ENCODE assay signal across 1 mouse cellular context in the genomic region with DNA sequence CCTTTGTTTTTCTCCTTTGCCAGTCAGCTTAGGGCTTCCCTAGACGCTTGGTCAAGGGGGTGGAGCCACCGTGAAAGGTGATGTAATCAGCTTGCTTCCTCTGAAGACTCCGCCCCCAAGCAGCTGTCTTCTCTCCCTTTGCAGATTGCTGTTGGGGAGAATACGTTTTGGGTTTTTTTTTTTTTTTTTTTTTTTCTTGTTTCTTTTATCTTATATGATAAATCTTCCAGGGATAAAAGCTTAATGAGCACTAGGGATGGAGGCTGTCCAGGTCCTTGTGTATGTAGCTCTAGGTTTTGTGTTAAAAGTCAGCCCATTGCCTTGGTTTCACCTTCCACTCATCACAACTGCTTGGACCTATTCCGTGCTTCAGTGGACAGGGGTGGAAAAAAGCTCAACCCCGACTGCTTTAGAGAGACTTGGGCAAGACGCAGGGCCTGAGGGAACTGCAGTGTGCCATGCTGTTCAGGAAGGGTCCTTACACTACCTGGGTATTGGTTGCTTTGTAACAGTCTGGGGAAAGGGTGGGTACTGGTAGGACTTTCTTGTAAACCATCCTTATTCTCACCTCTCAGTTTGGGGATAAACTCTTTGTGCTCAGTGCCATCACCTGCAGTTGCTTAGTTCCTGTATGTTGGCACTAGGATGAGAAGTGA.
TF ChIP-seq lines count a peak whose summit lies in the region.

No protein-coding gene starts in this region.

TF ChIP-seq in CH12.LX, 34 proteins besides CTCF, POLR2A, EP300 and RAD21:
- peak; percentile 61 for TF ChIP-seq ETS1 (conservative IDR thresholded peaks at IDR 0.05; ENCODE audit: low read depth, low read length)
- peak; percentile 8; the same call in 1 of the 2 replicates for TF ChIP-seq NELFE (IDR thresholded peaks at IDR 0.05; ENCODE audit: low read depth, low read length)
- peak; percentile 90 for TF ChIP-seq ZNF384 (IDR thresholded peaks at IDR 0.05; ENCODE audit: low read depth, low read length)
- 0 out of 2 replicates have a peak, but pooled peaks have one; percentile 14 for TF ChIP-seq E2F4 (IDR thresholded peaks at IDR 0.05; ENCODE audit: insufficient replicate concordance, low read depth, low read length)
- 0 out of 2 replicates have a peak, but pooled peaks have one; percentile 41 for TF ChIP-seq NRF1 (IDR thresholded peaks at IDR 0.05; ENCODE audit: low read depth, low read length)
- TF ChIP-seq USF2 (conservative IDR thresholded peaks at IDR 0.05; ENCODE audit: low read depth, low read length): no peak
- no peak for TF ChIP-seq MYC (IDR thresholded peaks at IDR 0.05; ENCODE audit: low read depth, low read length)
- peak; percentile 91 for TF ChIP-seq SIN3A (IDR thresholded peaks at IDR 0.05; ENCODE audit: low read length)
- TF ChIP-seq JUND (conservative IDR thresholded peaks at IDR 0.05; ENCODE audit: low read depth, low read length): peak; percentile 65
- no peak; the same call in none of the 2 replicates for TF ChIP-seq CHD1 (IDR thresholded peaks at IDR 0.05; ENCODE audit: low read depth, low read length)
- no peak for TF ChIP-seq TBP (conservative IDR thresholded peaks at IDR 0.05; ENCODE audit: low read depth, low read length)
- TF ChIP-seq TCF12 (IDR thresholded peaks at IDR 0.05; ENCODE audit: low read depth, low read length): peak; percentile 54; the same call in 1 of the 2 replicates
- TF ChIP-seq MXI1 (IDR thresholded peaks at IDR 0.05; ENCODE audit: low read depth, low read length): peak; percentile 8; the same call in 1 of the 2 replicates
- TF ChIP-seq POLR2AphosphoS2 (IDR thresholded peaks at IDR 0.05; ENCODE audit: low read depth, low read length): peak; percentile 89
- peak; percentile 70; the same call in 1 of the 2 replicates for TF ChIP-seq ZMIZ1 (IDR thresholded peaks at IDR 0.05; ENCODE audit: low read depth, low read length)
- TF ChIP-seq JUN (IDR thresholded peaks at IDR 0.05; ENCODE audit: insufficient read depth, low read depth, low read length): peak; percentile 65
- TF ChIP-seq MAZ (IDR thresholded peaks at IDR 0.05; ENCODE audit: low read depth, low read length): peak; percentile 69; the same call in 1 of the 2 replicates
